ENCODE assay signal across 13 mouse cellular contexts in the genomic region with DNA sequence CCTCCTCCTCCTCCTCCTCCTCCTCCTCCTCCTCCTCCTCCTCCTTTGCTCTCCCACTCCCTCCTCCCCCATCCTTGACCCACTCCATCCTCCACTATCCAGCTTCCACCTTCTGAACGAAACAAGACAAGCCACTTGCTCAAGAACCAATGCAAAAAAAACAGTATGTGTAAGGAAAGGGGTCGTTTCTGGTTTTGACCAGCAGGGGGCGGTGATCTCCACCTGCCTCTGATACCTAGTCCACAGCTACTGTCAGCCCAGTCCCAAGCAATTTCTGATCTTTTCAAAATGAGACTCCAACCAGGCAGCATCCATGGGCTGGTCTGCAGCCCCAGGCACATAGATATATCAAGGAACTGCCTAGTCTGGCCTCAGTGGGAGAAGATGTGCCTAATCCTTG. TPM values are rescaled to one million over a fixed set of nuclear protein-coding genes. Genes with fewer than 3 reads are reported as not detected.
DNase-seq lines count a peak whose midpoint lies in the region; ATAC-seq and TF ChIP-seq lines count a peak whose summit lies in the region.
"Had no signal": no experiment of that assay in that cellular context is flagged by ENCODE, and none has a peak within 500 bp of the region (broad histone marks: within the 10 kb centered on the region; RNA-seq: fewer than 3 reads in every experiment).

No protein-coding gene starts in this region.

- peak; percentile 75 for TF ChIP-seq CTCF in testis, adult 2 months (IDR thresholded peaks at IDR 0.05; ENCODE audit: control insufficient read depth, insufficient read depth, insufficient replicate concordance, low read depth, low read length)

- no peak overlapping the region for H3K9ac ChIP-seq in forebrain, embryonic 14.5 days (ENCODE audit: low read length)
- H3K9ac ChIP-seq: embryonic facial prominence, embryonic 15.5 days had no signal

- intact Hi-C loops in gastrocnemius, postnatal 36 days (cut with DNase I), result no loop called here

- no peaks in the 10 kb centered on the region for H3K27me3 ChIP-seq in testis, adult 2 months (ENCODE audit: control insufficient read depth, insufficient read depth, low read length)
- H3K27me3 ChIP-seq in forebrain, embryonic 14.5 days (replicated peaks; ENCODE audit: control insufficient read depth, insufficient read depth, low read length), result no peaks in the 10 kb centered on the region
- H3K27me3 ChIP-seq: embryonic facial prominence, embryonic 15.5 days had no signal

- TF ChIP-seq POLR2A in testis, adult 2 months (IDR thresholded peaks at IDR 0.05; ENCODE audit: control insufficient read depth, low read depth, low read length), result no peak

- no peak for ATAC-seq in forebrain, embryonic 14.5 days

- no peak overlapping the region for H3K4me2 ChIP-seq in forebrain, embryonic 14.5 days (ENCODE audit: low read length)
- H3K4me2 ChIP-seq: embryonic facial prominence, embryonic 15.5 days had no signal

- no peak overlapping the region for H3K27ac ChIP-seq in testis, adult 2 months (ENCODE audit: control insufficient read depth, insufficient read depth, low read depth, low read length)
- no peak overlapping the region for H3K27ac ChIP-seq in forebrain, embryonic 14.5 days (ENCODE audit: low read depth, low read length)
- H3K27ac ChIP-seq: embryonic facial prominence, embryonic 15.5 days had no signal

- no peaks in the 10 kb centered on the region for H3K36me3 ChIP-seq in testis, adult 2 months (ENCODE audit: control insufficient read depth, insufficient read depth, low read length)
- H3K36me3 ChIP-seq in forebrain, embryonic 14.5 days (ENCODE audit: control insufficient read depth, insufficient read depth, low read length), result 0 out of 2 replicates have a peak, but pooled peaks cover 2% of the 10 kb centered on the region
- H3K36me3 ChIP-seq: embryonic facial prominence, embryonic 15.5 days had no signal

- peak; percentile 68 to 74 for DNase-seq in cerebellum, postnatal 10 days
- DNase-seq in cerebellum, adult 9-10 months, result no peak
- peak; percentile 7 for DNase-seq in kidney, postnatal 10 days
- no peak for DNase-seq in kidney, adult 9 months
- DNase-seq in testis, postnatal 10 days (ENCODE audit: low spot score), result no peak
- DNase-seq in gastrocnemius, postnatal 36 days, result no peak
- DNase-seq in forebrain, embryonic 14.5 days (ENCODE audit: low spot score), result no peak
- DNase-seq: B cell, adult 2 months; kidney, adult 11 months; thymus, postnatal 25 days had no signal

- no peak overlapping the region for H3K4me3 ChIP-seq in testis, adult 2 months (ENCODE audit: control insufficient read depth, low read depth, low read length)
- no peak overlapping the region for H3K4me3 ChIP-seq in forebrain, embryonic 14.5 days (ENCODE audit: low read depth, low read length)
- H3K4me3 ChIP-seq: embryonic facial prominence, embryonic 15.5 days had no signal

- H3K4me1 ChIP-seq in testis, adult 2 months (ENCODE audit: control insufficient read depth, insufficient read depth, low read length), result no peaks in the 10 kb centered on the region; the same call in 1 of the 2 replicates
- peaks cover 10% of the 10 kb centered on the region for H3K4me1 ChIP-seq in forebrain, embryonic 14.5 days (ENCODE audit: control insufficient read depth, insufficient read depth, low read length)
- H3K4me1 ChIP-seq: embryonic facial prominence, embryonic 15.5 days had no signal

- WGBS in forebrain, embryonic 14.5 days, result 54% methylated on average over 3 of the region's 3 CpGs

- H3K9me3 ChIP-seq in forebrain, embryonic 14.5 days (replicated peaks; ENCODE audit: control insufficient read depth, low read length), result no peaks in the 10 kb centered on the region; the same call in 1 of the 2 replicates

RNA-seq across cellular contexts. Expression of a gene that starts 53.1 kb away (rescaled TPM):
- polyA plus RNA-seq in testis, adult 2 months (2012; rRNA removed), result 0.54 and 1.0 TPM in 2 replicates
- under 1 TPM; 0.10 to 0.18 TPM for total RNA-seq in gastrocnemius, postnatal 36 days (2021)
- 20.0 and 28.8 TPM in 2 replicates for polyA plus RNA-seq in forebrain, embryonic 14.5 days (2014; fragmentation: Nextera tagmentation; extraction: Ambion mirVana)
- polyA plus RNA-seq: spleen, adult 2 months had no signal

Comparison
In these comparisons a context has a peak if more than half of its experiments do, and no peak if none do; other contexts are left out.
1. DNase-seq: peak in cerebellum, postnatal 10 days (2 of 2) and kidney, postnatal 10 days (single experiment); none in cerebellum, adult 9-10 months (single experiment), kidney, adult 9 months (single experiment), testis, postnatal 10 days (single experiment), gastrocnemius, postnatal 36 days (0 of 2) and forebrain, embryonic 14.5 days (single experiment).
2. RNA of a gene that starts 53.1 kb away (polyA plus RNA-seq): 20.0 to 28.8 TPM in forebrain, embryonic 14.5 days; 0.54 to 1.0 TPM in testis, adult 2 months; every median in the first group is over 10 times any median in the second.